Mouse (Mus musculus) heart, postnatal 14 days (tissue): Measurements from ENCODE around the gene Dnaja3. TPM values are rescaled to one million over a fixed set of nuclear protein-coding genes. Genes with fewer than 3 reads are reported as not detected.

Experiments
- DNase-seq, 2 experiments: peaks; one replicate each; pipeline ENCODE4 v3.0.0; 2021 to 2022
- intact Hi-C: fragments of 180-260 bp; cut with DNase I; formaldehyde crosslinking; loops from one replicate; pipeline ENCODE4 v1.15.1; 2025
- long read RNA-seq, 2 experiments: library from polyadenylated mRNA; stranded (forward); transcript quantifications; one replicate each; pipeline ENCODE4 v2.0.0; 2021
- total RNA-seq, 2 experiments: library from RNA; stranded (reverse); gene quantifications; 2 replicates each; pipeline ENCODE4 v1.2.3; 2021

The Dnaja3 gene
- 100 to 1,000 TPM; 121 to 123 TPM for total RNA-seq
- long read RNA-seq, experiment 1, transcript Dnaja3-202 (11 exons, 2,505 nt): major isoform, 203 of 274 reads
- long read RNA-seq, experiment 1, transcript Dnaja3-201 (12 exons, 2,648 nt): minor isoform, 50 of 274 reads
- long read RNA-seq, experiment 1, partial matches to known transcripts: 10 of 274 reads
- long read RNA-seq, experiment 1, other reads (novel, unspliced or antisense): 10 of 274 reads
- long read RNA-seq, experiment 2, transcript Dnaja3-201 (12 exons, 2,648 nt): minor isoform, 54 of 246 reads
- long read RNA-seq, experiment 2, transcript Dnaja3-202 (11 exons, 2,505 nt): major isoform, 174 of 246 reads
- long read RNA-seq, experiment 2, partial matches to known transcripts: 7 of 246 reads
- long read RNA-seq, experiment 2, other reads (novel, unspliced or antisense): 11 of 246 reads

GRCm38 (mm10) chr16:4639831-4640237 lies at the start of gene Dnaja3, which contains the start of gene Vasn:
TSS of gene Dnaja3 (plus strand) at chr16:4639989.
TSS of gene Vasn (plus strand) at chr16:4639941.
- DNase-seq: peak; percentile 86 to 87
- intact Hi-C loops: loop anchor here (10.0 kb wide), 1 partner anchor 505 kb away; the partner anchor contains the start of gene Sec14l5

- no peak for DNase-seq
- intact Hi-C loops: no loop called here
Measured at GRCm38 (mm10) chr16:4590236-4590635, 49.6 kb upstream of the Dnaja3 start.

GRCm38 (mm10) chr16:4592909-4593875 lies 46.6 kb upstream of the Dnaja3 start:
- DNase-seq: peak; percentile 62 to 71
- intact Hi-C loops: no loop called here

GRCm38 (mm10) chr16:4593971-4594813 lies 45.6 kb upstream of the Dnaja3 start, which contains the start of gene Glis2:
TSS of gene Glis2 (plus strand) at chr16:4594713.
- intact Hi-C loops: no loop called here

GRCm38 (mm10) chr16:4594814-4595526 lies 44.8 kb upstream of the Dnaja3 start:
- DNase-seq: no peak
- intact Hi-C loops: no loop called here

More at GRCm38 (mm10) chr16:4593971-4594813, 45.6 kb upstream of the Dnaja3 start, which contains the start of gene Glis2:
- peak; percentile 72 to 77 for DNase-seq

- intact Hi-C loops: no loop called here
- DNase-seq: peak; percentile 59 to 60
Measured at GRCm38 (mm10) chr16:4595527-4595963, 44.2 kb upstream of the Dnaja3 start.

GRCm38 (mm10) chr16:4596141-4596728 lies 43.6 kb upstream of the Dnaja3 start:
- intact Hi-C loops: no loop called here
- DNase-seq: no peak

- no peak for DNase-seq
- intact Hi-C loops: no loop called here
Measured at GRCm38 (mm10) chr16:4596836-4597235, 43.0 kb upstream of the Dnaja3 start.

GRCm38 (mm10) chr16:4597296-4597695 lies 42.5 kb upstream of the Dnaja3 start:
- DNase-seq: peak in 1 of 2 experiments; percentile 49
- intact Hi-C loops: no loop called here

GRCm38 (mm10) chr16:4598041-4598440 lies 41.7 kb upstream of the Dnaja3 start:
- intact Hi-C loops: no loop called here
- DNase-seq: no peak

- intact Hi-C loops: no loop called here
- no peak for DNase-seq
Measured at GRCm38 (mm10) chr16:4598891-4599543, 40.8 kb upstream of the Dnaja3 start.

GRCm38 (mm10) chr16:4599616-4600015 lies 40.2 kb upstream of the Dnaja3 start:
- no peak for DNase-seq
- intact Hi-C loops: loop anchor here (10.0 kb wide), 1 partner anchor 295 kb away; no protein-coding TSS in a partner anchor

- intact Hi-C loops: loop anchor here (10.0 kb wide), 1 partner anchor 296 kb away; no protein-coding TSS in a partner anchor
Measured at GRCm38 (mm10) chr16:4600701-4601310, 39.0 kb upstream of the Dnaja3 start.

GRCm38 (mm10) chr16:4602189-4602588 lies 37.6 kb upstream of the Dnaja3 start:
- intact Hi-C loops: loop anchor here (10.0 kb wide), 1 partner anchor 297 kb away; no protein-coding TSS in a partner anchor

More at GRCm38 (mm10) chr16:4600701-4601310, 39.0 kb upstream of the Dnaja3 start:
- DNase-seq: no peak

GRCm38 (mm10) chr16:4602766-4603452 lies 36.9 kb upstream of the Dnaja3 start:
- intact Hi-C loops: loop anchor here (10.0 kb wide), 1 partner anchor 298 kb away; no protein-coding TSS in a partner anchor
- DNase-seq: no peak

More at GRCm38 (mm10) chr16:4602189-4602588, 37.6 kb upstream of the Dnaja3 start:
- DNase-seq: no peak

GRCm38 (mm10) chr16:4603453-4603837 lies 36.3 kb upstream of the Dnaja3 start:
- no peak for DNase-seq
- intact Hi-C loops: loop anchor here (10.0 kb wide), 1 partner anchor 299 kb away; no protein-coding TSS in a partner anchor
